Mouse (Mus musculus) CH12.LX (cell line): Measurements from ENCODE around the gene Pgm2l1.

Experiments
- CTCF ChIP-seq, 2 experiments: IDR thresholded peaks in 1 of 2; conservative IDR thresholded peaks in 1 of 2; 2 replicates each; pipeline ENCODE4 v1.5.1; 2011 to 2012; ENCODE audit warnings: low read depth in 2 of 2, low read length in 2 of 2, improper control_type of control experiment in 1 of 2, inconsistent platforms in 1 of 2, mild to moderate bottlenecking in 1 of 2, moderate library complexity in 1 of 2
- ELF1 ChIP-seq: IDR thresholded peaks from 2 replicates; pipeline ENCODE4 v1.6.1; 2014; ENCODE audit warnings: low read depth, mild to moderate bottlenecking, inconsistent platforms, low read length, improper control_type of control experiment
- EP300 ChIP-seq: IDR thresholded peaks from 2 replicates; pipeline ENCODE4 v1.6.1; 2011; ENCODE audit warnings: low read length, improper control_type of control experiment
- ETS1 ChIP-seq: conservative IDR thresholded peaks from 2 replicates; pipeline ENCODE4 v1.6.1; 2012; ENCODE audit warnings: low read depth, mild to moderate bottlenecking, inconsistent platforms, low read length, improper control_type of control experiment, moderate library complexity
- HCFC1 ChIP-seq: IDR thresholded peaks from 2 replicates; pipeline ENCODE4 v1.6.1; 2012; ENCODE audit warnings: low read depth, mild to moderate bottlenecking, inconsistent platforms, low read length, improper control_type of control experiment
- POLR2A ChIP-seq: IDR thresholded peaks from 2 replicates; pipeline ENCODE4 v1.6.1; 2011; ENCODE audit warnings: low read depth, mild to moderate bottlenecking, improper control_type of control experiment, low read length
- POLR2AphosphoS2 ChIP-seq: IDR thresholded peaks from 2 replicates; pipeline ENCODE4 v1.6.1; 2011; ENCODE audit warnings: low read depth, low read length, improper control_type of control experiment
- USF1 ChIP-seq: IDR thresholded peaks from 2 replicates; pipeline ENCODE4 v1.6.1; 2014; ENCODE audit warnings: low read depth, mild to moderate bottlenecking, inconsistent platforms, low read length, improper control_type of control experiment
- ZNF384 ChIP-seq: IDR thresholded peaks from 2 replicates; pipeline ENCODE4 v1.6.1; 2012; ENCODE audit warnings: low read depth, low read length, improper control_type of control experiment, inconsistent platforms

- no peak for TF ChIP-seq ETS1
- TF ChIP-seq POLR2AphosphoS2, result no peak
- no peak for TF ChIP-seq CTCF (conservative IDR thresholded peaks at IDR 0.05 in 1 of 2, IDR thresholded peaks at IDR 0.05 in 1 of 2; ENCODE audit: low read depth in 2 of 2, low read length in 2 of 2)
- TF ChIP-seq EP300, result no peak
- TF ChIP-seq POLR2A, result no peak
- no peak for TF ChIP-seq USF1
- TF ChIP-seq HCFC1, result no peak
- TF ChIP-seq ZNF384, result no peak
- TF ChIP-seq ELF1, result no peak
These were observed 37.0 kb upstream of the Pgm2l1 start for GRCm38 (mm10) chr7:100190167-100190566.
